Mouse (Mus musculus) layer of hippocampus, postnatal 14 days (tissue): Measurements from ENCODE around the gene Ndufaf4. TPM values are rescaled to one million over a fixed set of nuclear protein-coding genes. Genes with fewer than 3 reads are reported as not detected.

ENCODE experiments used
- total RNA-seq, 2 experiments: library from RNA; stranded (reverse); gene quantifications; 2 replicates each; pipeline ENCODE4 v1.2.3; 2021

Gene Ndufaf4
- total RNA-seq, 2 experiments from 2014 or later: 33.5 to 34.0 TPM

Other genes starting within 250 kb of the Ndufaf4 start
- 10 to 100 TPM; 12.9 to 17.6 TPM for gene Klhl32, start 47.0 kb upstream of the Ndufaf4 start, total RNA-seq
- gene Gpr63, start 68.3 kb downstream of the Ndufaf4 start, total RNA-seq: 10 to 100 TPM; 61.4 to 64.0 TPM